Mouse (Mus musculus): ENCODE measurements around the gene Tacc2. TPM values are rescaled to one million over a fixed set of nuclear protein-coding genes. Genes with fewer than 3 reads are reported as not detected.

Tacc2 gene
- polyA plus RNA-seq, 1 experiment: 0.03 TPM

- TF ChIP-seq GATA1 (IDR thresholded peaks at IDR 0.05; ENCODE audit: low read length) (no peak), TAL1 (IDR thresholded peaks at IDR 0.05; ENCODE audit: low read length) (no peak)
- Histone ChIP-seq H3K4me1 (ENCODE audit: control insufficient read depth) (no peaks in the 10 kb centered on the region), H3K4me3 (replicated peaks) (no peak overlapping the region)
Observed at GRCm38 (mm10) chr7:130600074-130600473, 22.8 kb downstream of the Tacc2 start.

GRCm38 (mm10) chr7:130600546-130600945, 23.3 kb downstream of the Tacc2 start:
- no peaks in the 10 kb centered on the region for H3K9me3 ChIP-seq (ENCODE audit: control insufficient read depth, low read length)
- no peaks in the 10 kb centered on the region for H3K4me1 ChIP-seq (ENCODE audit: control insufficient read depth)
- TF ChIP-seq GATA1 (IDR thresholded peaks at IDR 0.05; ENCODE audit: low read length): no peak
- no peak for TF ChIP-seq TAL1 (IDR thresholded peaks at IDR 0.05; ENCODE audit: low read length)
- H3K27me3 ChIP-seq (ENCODE audit: control insufficient read depth): no peaks in the 10 kb centered on the region
- no peak overlapping the region for H3K4me3 ChIP-seq (replicated peaks)
- no peaks in the 10 kb centered on the region for H3K36me3 ChIP-seq (ENCODE audit: control insufficient read depth)

More at GRCm38 (mm10) chr7:130600074-130600473, 22.8 kb downstream of the Tacc2 start:
- H3K27me3 ChIP-seq (ENCODE audit: control insufficient read depth): no peaks in the 10 kb centered on the region
- no peaks in the 10 kb centered on the region for H3K36me3 ChIP-seq (ENCODE audit: control insufficient read depth)
- H3K9me3 ChIP-seq (ENCODE audit: control insufficient read depth, low read length): no peaks in the 10 kb centered on the region

GRCm38 (mm10) chr7:130602804-130603203, 25.6 kb downstream of the Tacc2 start:
- no peaks in the 10 kb centered on the region for H3K27me3 ChIP-seq (ENCODE audit: control insufficient read depth)
- H3K4me1 ChIP-seq (ENCODE audit: control insufficient read depth): no peaks in the 10 kb centered on the region
- H3K4me3 ChIP-seq (replicated peaks): no peak overlapping the region
- H3K36me3 ChIP-seq (ENCODE audit: control insufficient read depth): no peaks in the 10 kb centered on the region
- H3K9me3 ChIP-seq (ENCODE audit: control insufficient read depth, low read length): no peaks in the 10 kb centered on the region
- no peak for TF ChIP-seq GATA1 (IDR thresholded peaks at IDR 0.05; ENCODE audit: low read length)
- TF ChIP-seq TAL1 (IDR thresholded peaks at IDR 0.05; ENCODE audit: low read length): no peak

GRCm38 (mm10) chr7:130603556-130603955, 26.3 kb downstream of the Tacc2 start:
- Histone ChIP-seq H3K36me3 (ENCODE audit: control insufficient read depth) (no peaks in the 10 kb centered on the region), H3K4me1 (ENCODE audit: control insufficient read depth) (no peaks in the 10 kb centered on the region), H3K27me3 (ENCODE audit: control insufficient read depth) (no peaks in the 10 kb centered on the region), H3K9me3 (ENCODE audit: control insufficient read depth, low read length) (no peaks in the 10 kb centered on the region), H3K4me3 (replicated peaks) (no peak overlapping the region)
- TF ChIP-seq TAL1 (IDR thresholded peaks at IDR 0.05; ENCODE audit: low read length): no peak

GRCm38 (mm10) chr7:130604390-130604789, 27.2 kb downstream of the Tacc2 start:
- TF ChIP-seq TAL1 (IDR thresholded peaks at IDR 0.05; ENCODE audit: low read length): no peak
- TF ChIP-seq GATA1 (IDR thresholded peaks at IDR 0.05; ENCODE audit: low read length): no peak
- H3K27me3 ChIP-seq (ENCODE audit: control insufficient read depth): no peaks in the 10 kb centered on the region
- no peak overlapping the region for H3K4me3 ChIP-seq (replicated peaks)
- no peaks in the 10 kb centered on the region for H3K36me3 ChIP-seq (ENCODE audit: control insufficient read depth)
- no peaks in the 10 kb centered on the region for H3K4me1 ChIP-seq (ENCODE audit: control insufficient read depth)
- H3K9me3 ChIP-seq (ENCODE audit: control insufficient read depth, low read length): no peaks in the 10 kb centered on the region

- TF ChIP-seq TAL1 (IDR thresholded peaks at IDR 0.05; ENCODE audit: low read length): no peak
- TF ChIP-seq GATA1 (IDR thresholded peaks at IDR 0.05; ENCODE audit: low read length): no peak
- Histone ChIP-seq H3K36me3 (ENCODE audit: control insufficient read depth) (no peaks in the 10 kb centered on the region), H3K27me3 (ENCODE audit: control insufficient read depth) (no peaks in the 10 kb centered on the region), H3K9me3 (ENCODE audit: control insufficient read depth, low read length) (no peaks in the 10 kb centered on the region), H3K4me3 (replicated peaks) (no peak overlapping the region), H3K4me1 (ENCODE audit: control insufficient read depth) (no peaks in the 10 kb centered on the region)
Observed at GRCm38 (mm10) chr7:130605111-130605510, 27.9 kb downstream of the Tacc2 start.

GRCm38 (mm10) chr7:130606958-130607357, 29.7 kb downstream of the Tacc2 start:
- TF ChIP-seq GATA1 (IDR thresholded peaks at IDR 0.05; ENCODE audit: low read length): no peak
- TF ChIP-seq TAL1 (IDR thresholded peaks at IDR 0.05; ENCODE audit: low read length): no peak
- H3K9me3 ChIP-seq (ENCODE audit: control insufficient read depth, low read length): no peaks in the 10 kb centered on the region
- H3K4me3 ChIP-seq (replicated peaks): no peak overlapping the region
- H3K27me3 ChIP-seq (ENCODE audit: control insufficient read depth): no peaks in the 10 kb centered on the region
- H3K4me1 ChIP-seq (ENCODE audit: control insufficient read depth): no peaks in the 10 kb centered on the region
- H3K36me3 ChIP-seq (ENCODE audit: control insufficient read depth): no peaks in the 10 kb centered on the region

- H3K4me1 ChIP-seq (ENCODE audit: control insufficient read depth): no peaks in the 10 kb centered on the region
- no peak for TF ChIP-seq GATA1 (IDR thresholded peaks at IDR 0.05; ENCODE audit: low read length)
- no peak for TF ChIP-seq TAL1 (IDR thresholded peaks at IDR 0.05; ENCODE audit: low read length)
- H3K9me3 ChIP-seq (ENCODE audit: control insufficient read depth, low read length): no peaks in the 10 kb centered on the region
- no peaks in the 10 kb centered on the region for H3K27me3 ChIP-seq (ENCODE audit: control insufficient read depth)
- no peaks in the 10 kb centered on the region for H3K36me3 ChIP-seq (ENCODE audit: control insufficient read depth)
- no peak overlapping the region for H3K4me3 ChIP-seq (replicated peaks)
Observed at GRCm38 (mm10) chr7:130613973-130614372, 36.7 kb downstream of the Tacc2 start.

GRCm38 (mm10) chr7:130617591-130617990, 40.4 kb downstream of the Tacc2 start:
- Histone ChIP-seq H3K4me1 (ENCODE audit: control insufficient read depth) (no peaks in the 10 kb centered on the region), H3K27me3 (ENCODE audit: control insufficient read depth) (no peaks in the 10 kb centered on the region), H3K36me3 (ENCODE audit: control insufficient read depth) (no peaks in the 10 kb centered on the region), H3K9me3 (ENCODE audit: control insufficient read depth, low read length) (no peaks in the 10 kb centered on the region), H3K4me3 (replicated peaks) (no peak overlapping the region)
- TF ChIP-seq TAL1 (IDR thresholded peaks at IDR 0.05; ENCODE audit: low read length): no peak
- TF ChIP-seq GATA1 (IDR thresholded peaks at IDR 0.05; ENCODE audit: low read length): no peak

- no peak for TF ChIP-seq TAL1 (IDR thresholded peaks at IDR 0.05; ENCODE audit: low read length)
- TF ChIP-seq GATA1 (IDR thresholded peaks at IDR 0.05; ENCODE audit: low read length): no peak
- Histone ChIP-seq H3K9me3 (ENCODE audit: control insufficient read depth, low read length) (no peaks in the 10 kb centered on the region), H3K4me3 (replicated peaks) (no peak overlapping the region), H3K4me1 (ENCODE audit: control insufficient read depth) (no peaks in the 10 kb centered on the region), H3K27me3 (ENCODE audit: control insufficient read depth) (no peaks in the 10 kb centered on the region), H3K36me3 (ENCODE audit: control insufficient read depth) (no peaks in the 10 kb centered on the region)
Observed at GRCm38 (mm10) chr7:130621068-130621467, 43.8 kb downstream of the Tacc2 start.
